ENCODE assay signal across 8 mouse cellular contexts in the genomic region with DNA sequence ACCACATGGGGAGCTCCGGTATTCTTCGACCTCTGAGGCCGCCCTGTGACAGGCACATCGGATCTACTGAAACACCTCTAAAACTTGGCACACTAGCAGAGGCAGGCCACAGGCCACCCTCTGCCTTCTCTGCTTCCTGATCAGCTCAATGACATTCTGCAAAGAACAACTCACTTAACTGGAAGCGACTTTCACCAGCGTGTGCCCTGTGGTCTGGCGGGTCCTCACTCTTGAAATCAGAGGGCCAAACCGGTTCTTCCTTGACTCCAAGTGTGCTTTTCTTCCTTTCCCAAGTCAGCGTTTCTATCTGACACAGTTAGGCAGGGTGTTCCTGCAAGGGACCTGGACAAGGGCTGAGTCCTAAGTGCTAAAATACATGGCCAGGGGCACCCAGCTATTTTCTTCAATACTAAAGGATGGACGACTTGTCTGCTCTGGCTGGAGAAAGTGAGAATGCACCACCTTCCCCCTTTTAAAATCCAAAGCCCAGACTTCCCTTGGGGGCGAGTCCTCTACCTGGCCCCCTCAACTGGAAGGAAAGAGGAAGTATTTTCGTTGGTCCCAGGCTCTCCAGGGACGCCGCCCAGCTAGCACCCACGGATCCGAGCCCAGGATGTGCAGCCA. TPM values are rescaled to one million over a fixed set of nuclear protein-coding genes. Genes with fewer than 3 reads are reported as not detected.
A peak's percentile ranks its signal among the peaks of the same experiment; 100 is the strongest.
DNase-seq lines count a peak whose midpoint lies in the region; ATAC-seq lines count a peak whose summit lies in the region.

No protein-coding gene starts in this region.

- peak; percentile 29 for DNase-seq in CD4-positive, CD25-positive, alpha-beta regulatory T cell, adult 2 months (ENCODE audit: low read depth, low spot score)
- DNase-seq in lung, postnatal 36 days = no peak
- DNase-seq in adrenal gland, adult 2 months = no peak
- no peak for DNase-seq in right cerebral cortex, postnatal 10 days (ENCODE audit: low spot score in 2 of 2)

- H3K27me3 ChIP-seq in lung, embryonic 15.5 days = peaks cover 19% of the 10 kb centered on the region
- H3K27me3 ChIP-seq in intestine, embryonic 15.5 days (replicated peaks) = peaks cover 10% of the 10 kb centered on the region

- peaks cover 19% of the 10 kb centered on the region for H3K4me1 ChIP-seq in lung, embryonic 15.5 days
- peaks cover 10% of the 10 kb centered on the region; the same call in 1 of the 2 replicates for H3K4me1 ChIP-seq in intestine, embryonic 15.5 days (replicated peaks)

- 11% methylated on average over 16 of the region's 16 CpGs for WGBS in lung, embryonic 15.5 days
- 15% methylated on average over 16 of the region's 16 CpGs for whole genome bisulfite sequencing in intestine, embryonic 15.5 days

- no peak overlapping the region for H3K27ac ChIP-seq in lung, embryonic 15.5 days
- no peak overlapping the region for H3K27ac ChIP-seq in intestine, embryonic 15.5 days

- no peaks in the 10 kb centered on the region for H3K9me3 ChIP-seq in lung, embryonic 15.5 days
- no peaks in the 10 kb centered on the region for H3K9me3 ChIP-seq in intestine, embryonic 15.5 days

- H3K9ac ChIP-seq in lung, embryonic 15.5 days = peak overlapping the region; percentile 63
- peak overlapping the region; percentile 62 for H3K9ac ChIP-seq in intestine, embryonic 15.5 days

- H3K4me3 ChIP-seq in lung, embryonic 15.5 days = peak overlapping the region; percentile 72
- peak overlapping the region; percentile 76 for H3K4me3 ChIP-seq in intestine, embryonic 15.5 days (replicated peaks)

- ATAC-seq in CD4-positive, CD25-positive, alpha-beta regulatory T cell, adult 4 months = no peak
- no peak for ATAC-seq in lung, embryonic 15.5 days (ENCODE audit: borderline replicate concordance, extremely low read depth, low FRiP score, low TSS enrichment)
- ATAC-seq in intestine, embryonic 15.5 days = peak; percentile 20
- ATAC-seq in megakaryocyte-erythroid progenitor cell, adult 5-6 weeks (replicated peaks; ENCODE audit: low FRiP score, low TSS enrichment, poor library complexity, severe bottlenecking) = peak; percentile 23; the same call in 1 of the 2 replicates

- H3K4me2 ChIP-seq in lung, embryonic 15.5 days = peak overlapping the region; percentile 96
- H3K4me2 ChIP-seq in intestine, embryonic 15.5 days (replicated peaks) = peak overlapping the region; percentile 92

- H3K36me3 ChIP-seq in lung, embryonic 15.5 days = no peaks in the 10 kb centered on the region
- no peaks in the 10 kb centered on the region for H3K36me3 ChIP-seq in intestine, embryonic 15.5 days

RNA-seq across cellular contexts. Expression of a gene that starts 0.4 kb away (rescaled TPM):
- polyA plus RNA-seq in CD4-positive, CD25-positive, alpha-beta regulatory T cell, adult 4 months (2017; shearing (Covaris generic)) = 10 to 100 TPM; 63.1 to 79.2 TPM
- 8.0 TPM in 2 replicates for polyA plus RNA-seq in lung, embryonic 15.5 days (2015; fragmentation: Nextera tagmentation; extraction: Ambion mirVana)
- polyA plus RNA-seq in intestine, embryonic 15.5 days (2015; fragmentation: Nextera tagmentation; extraction: Ambion mirVana) = 10.7 and 11.4 TPM in 2 replicates
- total RNA-seq in megakaryocyte-erythroid progenitor cell, adult 5-6 weeks (2014; fragmentation: Nextera tagmentation) = 9.7 and 12.3 TPM in 2 replicates
- 20.6 and 58.2 TPM in 2 replicates for total RNA-seq in megakaryocyte-erythroid progenitor cell, adult 5-6 weeks (2017)
- 10 to 100 TPM; 31.1 to 40.7 TPM for total RNA-seq in adrenal gland, adult 2 months (2021)
- polyA plus RNA-seq in adrenal gland, adult 2 months (2012; rRNA removed) = 8.9 and 16.4 TPM in 2 replicates

Comparison
In these comparisons a context has a peak if more than half of its experiments do, and no peak if none do; other contexts are left out.
1. ATAC-seq: peak in intestine, embryonic 15.5 days (single experiment) and megakaryocyte-erythroid progenitor cell, adult 5-6 weeks (single experiment); none in CD4-positive, CD25-positive, alpha-beta regulatory T cell, adult 4 months (single experiment) and lung, embryonic 15.5 days (single experiment).